Comparison of ENCODE assay signal across 8 mouse cellular contexts in the genomic region with DNA sequence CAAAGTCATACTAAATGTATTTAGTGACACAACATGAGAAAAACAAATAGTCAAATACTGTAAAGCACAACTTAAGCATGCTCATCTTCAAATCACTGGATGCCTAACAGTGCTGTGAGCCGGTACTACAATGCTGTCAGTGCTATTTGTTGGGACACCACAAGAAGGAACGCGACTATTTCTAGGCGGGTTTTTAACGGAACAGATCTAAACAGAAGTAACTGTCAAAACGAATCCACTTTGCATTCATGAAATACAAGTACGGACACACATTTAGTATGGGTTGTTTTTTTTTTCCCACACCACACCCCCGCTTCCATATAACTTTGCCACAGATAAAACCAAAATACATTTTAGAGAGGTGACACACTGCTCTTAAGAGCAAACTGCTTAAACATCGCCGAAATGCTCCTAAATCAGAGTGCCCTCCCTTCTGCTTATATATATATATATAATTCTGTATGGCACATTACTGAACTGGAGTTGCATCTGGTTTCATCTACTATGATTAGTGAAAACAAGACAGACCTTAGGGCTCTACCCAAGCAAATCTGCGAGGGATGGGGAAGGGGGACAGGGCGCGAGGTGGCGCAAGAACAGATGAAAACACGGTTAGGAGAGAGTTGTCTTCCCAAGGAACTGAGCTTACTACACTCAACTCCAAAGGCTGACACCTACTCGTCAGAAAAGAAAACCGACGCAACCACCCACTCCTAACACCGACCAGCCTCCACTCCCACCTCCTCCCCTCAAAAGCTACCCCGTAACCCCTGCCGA. TPM values are rescaled to one million over a fixed set of nuclear protein-coding genes. Genes with fewer than 3 reads are reported as not detected.
DNase-seq lines count a peak whose midpoint lies in the region; ATAC-seq lines count a peak whose summit lies in the region.

No protein-coding gene starts in this region.

- peaks cover 8% of the 10 kb centered on the region for H3K4me1 ChIP-seq in hindbrain, embryonic 13.5 days (replicated peaks)

- 25% methylated on average over 21 of the region's 21 CpGs for WGBS in hindbrain, embryonic 13.5 days
- WGBS in macrophage (ENCODE audit: missing documents), result 12% methylated on average over 17 of the region's 21 CpGs

- H3K27me3 ChIP-seq in hindbrain, embryonic 13.5 days, result peaks cover 8% of the 10 kb centered on the region; the same call in 1 of the 2 replicates

- H3K27ac ChIP-seq in hindbrain, embryonic 13.5 days, result peak overlapping the region; percentile 99
- peak overlapping the region; percentile 70 for H3K27ac ChIP-seq in macrophage

- H3K9me3 ChIP-seq in hindbrain, embryonic 13.5 days, result no peaks in the 10 kb centered on the region

- peak overlapping the region; percentile 71 for H3K4me2 ChIP-seq in hindbrain, embryonic 13.5 days

- peak overlapping the region; percentile 87 for H3K4me3 ChIP-seq in hindbrain, embryonic 13.5 days
- peak overlapping the region; percentile 84 for H3K4me3 ChIP-seq in macrophage (ENCODE audit: inconsistent target)

- peaks cover 22% of the 10 kb centered on the region for H3K79me2 ChIP-seq in macrophage (ENCODE audit: inconsistent target)

- ATAC-seq in frontal cortex, adult (ENCODE audit: low TSS enrichment), result peak; percentile 48
- ATAC-seq in hindbrain, embryonic 13.5 days (ENCODE audit: low FRiP score), result peak; percentile 2; the same call in 1 of the 2 replicates

- H3K36me3 ChIP-seq in hindbrain, embryonic 13.5 days, result no peaks in the 10 kb centered on the region
- no peaks in the 10 kb centered on the region for H3K36me3 ChIP-seq in macrophage (ENCODE audit: inconsistent target)

- H3K9ac ChIP-seq in hindbrain, embryonic 13.5 days, result peak overlapping the region; percentile 96

- peak; percentile 23 for DNase-seq in ovary, adult 18-20 months (ENCODE audit: low spot score)
- DNase-seq in ovary, postnatal 10 days (ENCODE audit: low spot score), result no peak
- peak; percentile 25 for DNase-seq in c-Kit-negative CD71-positive TER-119-positive erythroid progenitor cells, embryonic 14.5 days (ENCODE audit: low read depth, low spot score)
- DNase-seq in left cerebral cortex, adult 8-10 months (ENCODE audit: low spot score in 2 of 2), result peak; percentile 24 to 40
- DNase-seq in skeletal muscle tissue, adult 2 months (ENCODE audit: low read depth, low spot score), result peak; percentile 4

RNA-seq across cellular contexts. Expression of a gene that starts 1.7 kb away (rescaled TPM):
- polyA plus RNA-seq in hindbrain, embryonic 13.5 days (2015; fragmentation: Nextera tagmentation; extraction: Ambion mirVana), result 57.5 and 59.1 TPM in 2 replicates
- total RNA-seq in left cerebral cortex, adult 8-10 months (2022), result 10 to 100 TPM; 25.7 to 35.7 (median 31.8) TPM
- 100 to 1,000 TPM in 14 of 26 experiments, 10 to 100 TPM in 12; 28.9 to 150 (median 102) TPM for total RNA-seq in macrophage (2018; cell fraction: chromatin; rRNA removed)
- total RNA-seq in macrophage (2018; cell fraction: cytosol; rRNA removed), result 10 to 100 TPM in 25 of 26 experiments, 1 to 10 TPM in 1; 9.3 to 30.0 (median 19.1) TPM
- total RNA-seq in macrophage (2018; cell fraction: nucleus; rRNA removed), result 100 to 1,000 TPM in 2 of 26 experiments, 10 to 100 TPM in 24; 29.0 to 123 (median 63.2) TPM
- polyA plus RNA-seq in macrophage (2018), result 8.6 to 13.8 TPM (median 11.7 TPM) in 3 replicates
